Mouse (Mus musculus): ENCODE measurements around the gene Fndc8.

GRCm38 (mm10) chr11:82891936-82892335 lies at the start of gene Fndc8:
- TF ChIP-seq POLR2A (IDR thresholded peaks at IDR 0.05; ENCODE audit: low read depth, low read length) (no peak), ETS1 (conservative IDR thresholded peaks at IDR 0.05; ENCODE audit: low read depth, low read length) (no peak), EP300 (IDR thresholded peaks at IDR 0.05; ENCODE audit: low read length) (no peak), CHD2 (IDR thresholded peaks at IDR 0.05; ENCODE audit: low read length) (no peak), BHLHE40 (IDR thresholded peaks at IDR 0.05; ENCODE audit: low read depth, low read length) (no peak)

Measured in CH12.LX (cell line).